Mouse (Mus musculus) left cerebral cortex, adult 2 months (tissue): ENCODE data around the gene Vmn1r75. TPM values are rescaled to one million over a fixed set of nuclear protein-coding genes. Genes with fewer than 3 reads are reported as not detected.

Experiments
- DNase-seq, 2 experiments: peaks; one replicate each; pipeline ENCODE4 v3.0.0; 2021 to 2022; ENCODE audit warnings: low spot score in 2 of 2, mixed read lengths in 1 of 2; ENCODE audit errors: extremely low spot score in 1 of 2
- H3K27ac ChIP-seq: fragments of 200-600 bp; 2 replicates; pipeline ENCODE4 v1.8.1; 2022
- H3K4me3 ChIP-seq: fragments of 200-600 bp; 2 replicates; pipeline ENCODE4 v1.8.1; 2022
- CTCF ChIP-seq: fragments of 200-600 bp; IDR thresholded peaks from 2 replicates; pipeline ENCODE4 v1.8.1; 2022; ENCODE audit warnings: antibody characterized with exemption, mild to moderate bottlenecking, moderate library complexity
- intact Hi-C: fragments of 180-260 bp; cut with DNase I; formaldehyde crosslinking; loops from one replicate; pipeline ENCODE4 v1.15.1; 2025
- long read RNA-seq, 2 experiments: library from polyadenylated mRNA; stranded (forward); transcript quantifications; one replicate each; pipeline ENCODE4 v2.0.0; 2021; ENCODE audit warnings: borderline mapping rate in 2 of 2
- total RNA-seq, 2 experiments: library from RNA; stranded (reverse); gene quantifications; 2 replicates each; pipeline ENCODE4 v1.2.3; 2021

Vmn1r75 gene
- not detected for total RNA-seq
- long read RNA-seq, experiment 1, result 0 reads
- long read RNA-seq, experiment 2, result 0 reads

GRCm38 (mm10) chr7:11874330-11874729 is at the start of gene Vmn1r75:
Vmn1r75 (plus strand) TSS chr7:11874630.
- intact Hi-C loops, result no loop called here
- Histone ChIP-seq H3K4me3 (no peak within 1 kb of the TSS), H3K27ac (no peak within 1 kb of the TSS)
- DNase-seq, result no peak
- TF ChIP-seq CTCF, result no peak

GRCm38 (mm10) chr7:11833680-11834079 is 40.8 kb upstream of the Vmn1r75 start, which contains the start of gene Vmn1r74:
Vmn1r74 (plus strand) TSS chr7:11833980.
- intact Hi-C loops, result no loop called here
- Histone ChIP-seq H3K4me3 (no peak within 1 kb of the TSS), H3K27ac (no peak within 1 kb of the TSS)
- TF ChIP-seq CTCF, result no peak
- DNase-seq, result no peak

Other genes with a start within 250 kb of the Vmn1r75 start
- under 1 TPM in 1 of 2 experiments, not detected in 1; 0.05 TPM for gene Vmn1r72, start 194.5 kb upstream of the Vmn1r75 start, total RNA-seq
- gene Vmn1r73, start 144.4 kb upstream of the Vmn1r75 start, total RNA-seq, result not detected
- not detected for gene Vmn1r74, start 40.6 kb upstream of the Vmn1r75 start, total RNA-seq
- not detected for gene Vmn1r76, start 63.6 kb downstream of the Vmn1r75 start, total RNA-seq
- not detected for gene Vmn1r77, start 162.1 kb downstream of the Vmn1r75 start, total RNA-seq